Mouse (Mus musculus) layer of hippocampus, adult 11-12 months (tissue): ENCODE results near the gene Ppp1r12c.
A peak's percentile ranks its signal among the peaks of the same experiment; 100 is the strongest.

Experiments
- DNase-seq: peaks from one replicate; pipeline ENCODE4 v3.0.0; 2022; ENCODE audit warnings: low spot score

Gene Ppp1r12c

DNA sequence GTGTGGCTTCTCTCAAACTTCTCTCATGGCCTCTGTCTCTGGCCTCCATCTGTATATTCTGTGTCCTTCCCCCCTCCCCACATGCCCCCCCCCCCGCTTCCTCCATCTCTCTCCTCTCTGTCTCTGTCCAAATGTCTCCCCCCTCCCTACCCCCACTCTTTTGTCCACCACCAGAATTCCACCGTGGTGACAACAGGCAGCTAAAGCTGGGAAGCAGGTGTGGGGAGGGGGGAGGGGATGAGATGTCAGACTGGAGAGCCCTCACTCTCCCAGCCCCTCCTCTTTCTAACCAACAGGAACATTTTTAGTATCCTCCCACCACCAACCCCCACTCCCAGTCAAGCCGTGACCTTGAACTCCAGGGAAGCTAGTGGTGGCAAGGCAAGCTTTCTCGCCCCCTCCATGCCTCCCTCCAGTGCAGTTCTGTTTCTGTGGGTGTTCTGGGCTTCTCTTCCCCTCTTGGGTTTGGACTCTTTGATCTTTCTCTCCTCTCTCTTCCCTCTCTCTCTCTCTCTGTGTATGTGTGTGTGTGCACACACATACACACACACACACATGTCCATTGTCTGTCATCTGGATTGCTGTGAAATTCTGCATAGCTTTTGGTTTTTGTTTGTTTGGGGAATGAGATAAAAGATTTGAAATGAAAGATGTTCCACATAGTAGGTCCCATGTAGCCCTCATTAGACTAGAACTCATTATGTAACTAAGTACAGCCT, 15.0 kb upstream of the Ppp1r12c start, which contains the start of gene Tnnt1:
Tnnt1 (minus strand) TSS at position 51 of the 719 bp plus-strand sequence.
- no peak for DNase-seq

DNA sequence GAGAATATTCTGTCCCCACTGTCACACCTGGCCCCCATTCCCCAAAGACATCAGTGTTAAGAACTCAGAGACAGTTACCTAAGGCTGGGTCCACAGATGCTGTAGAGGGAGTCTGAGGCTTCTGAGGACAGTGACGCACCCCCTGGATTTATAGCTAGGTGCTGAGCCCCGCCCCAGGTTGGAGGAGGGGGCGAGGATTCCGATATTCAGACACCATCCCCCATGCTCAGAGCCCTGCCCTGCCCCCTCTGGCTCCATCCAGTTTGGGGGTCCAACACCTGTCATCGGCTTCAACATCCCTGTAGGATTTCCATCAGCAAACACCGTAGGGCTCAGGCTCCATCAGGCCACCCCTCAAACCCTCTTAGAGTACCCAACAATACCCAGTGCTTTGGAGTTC, 14.4 kb upstream of the Ppp1r12c start:
- no peak for DNase-seq

DNA sequence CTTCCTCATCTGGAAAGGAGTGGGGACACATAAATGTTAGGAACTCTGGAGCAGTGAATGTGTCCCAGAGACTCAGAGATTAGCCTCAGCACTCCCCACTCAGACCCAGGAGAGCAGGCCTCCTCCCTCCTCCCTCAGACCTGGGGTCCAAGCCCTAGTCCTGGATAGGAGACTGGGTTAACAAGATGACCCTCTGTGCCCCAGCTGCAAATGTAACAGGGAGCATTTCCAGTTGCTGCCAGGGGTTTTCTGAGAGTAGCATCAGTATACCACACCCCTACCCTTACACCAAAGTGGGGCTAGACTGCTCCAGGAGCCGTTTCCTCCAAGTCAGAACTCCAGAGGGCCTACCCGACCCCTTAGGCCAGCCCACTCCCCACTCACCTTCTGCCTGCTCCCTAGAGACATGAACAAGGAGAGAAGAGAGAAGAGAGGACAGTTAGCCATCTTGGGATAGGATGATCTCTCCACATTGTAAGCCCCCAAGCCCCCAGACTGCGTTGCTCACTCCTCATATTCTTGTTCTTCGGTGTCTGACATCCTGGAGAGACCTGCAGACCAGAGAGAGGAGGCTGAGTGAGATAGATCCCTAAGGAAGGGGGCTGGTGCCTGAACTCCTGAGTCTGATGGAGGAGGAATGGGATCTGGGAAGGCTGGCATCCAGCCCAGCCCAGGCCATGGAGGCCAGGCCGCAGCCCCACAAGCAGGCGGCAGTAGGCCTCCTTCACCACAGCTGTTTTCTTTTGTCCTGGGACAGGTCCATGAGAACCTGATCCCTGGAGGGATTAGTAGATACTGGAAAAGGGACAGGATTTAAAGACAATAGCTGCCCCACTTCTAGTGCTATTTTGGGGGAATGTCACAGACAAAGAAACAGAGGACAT, 12.6 kb upstream of the Ppp1r12c start:
- DNase-seq = no peak

DNA sequence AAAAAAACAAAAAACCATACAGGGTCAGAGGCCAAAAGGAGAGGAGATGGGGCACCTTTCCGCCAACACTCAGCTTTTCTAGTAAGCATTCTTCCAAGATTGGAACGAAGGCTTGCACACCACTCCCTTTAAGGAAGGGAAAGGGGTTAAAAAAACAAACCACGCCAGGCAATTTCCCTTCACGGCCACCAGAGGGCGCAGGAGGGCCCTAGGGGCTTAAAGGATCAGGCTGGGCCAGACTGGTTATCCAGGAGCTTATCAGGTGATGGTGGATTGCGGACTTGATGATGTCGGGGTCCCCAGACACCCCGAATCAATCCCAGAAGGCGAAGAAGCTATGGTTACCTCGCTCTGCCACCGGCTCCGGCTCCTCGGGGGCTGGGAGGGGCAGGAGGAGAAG, 11.8 kb upstream of the Ppp1r12c start:
- DNase-seq = no peak

DNA sequence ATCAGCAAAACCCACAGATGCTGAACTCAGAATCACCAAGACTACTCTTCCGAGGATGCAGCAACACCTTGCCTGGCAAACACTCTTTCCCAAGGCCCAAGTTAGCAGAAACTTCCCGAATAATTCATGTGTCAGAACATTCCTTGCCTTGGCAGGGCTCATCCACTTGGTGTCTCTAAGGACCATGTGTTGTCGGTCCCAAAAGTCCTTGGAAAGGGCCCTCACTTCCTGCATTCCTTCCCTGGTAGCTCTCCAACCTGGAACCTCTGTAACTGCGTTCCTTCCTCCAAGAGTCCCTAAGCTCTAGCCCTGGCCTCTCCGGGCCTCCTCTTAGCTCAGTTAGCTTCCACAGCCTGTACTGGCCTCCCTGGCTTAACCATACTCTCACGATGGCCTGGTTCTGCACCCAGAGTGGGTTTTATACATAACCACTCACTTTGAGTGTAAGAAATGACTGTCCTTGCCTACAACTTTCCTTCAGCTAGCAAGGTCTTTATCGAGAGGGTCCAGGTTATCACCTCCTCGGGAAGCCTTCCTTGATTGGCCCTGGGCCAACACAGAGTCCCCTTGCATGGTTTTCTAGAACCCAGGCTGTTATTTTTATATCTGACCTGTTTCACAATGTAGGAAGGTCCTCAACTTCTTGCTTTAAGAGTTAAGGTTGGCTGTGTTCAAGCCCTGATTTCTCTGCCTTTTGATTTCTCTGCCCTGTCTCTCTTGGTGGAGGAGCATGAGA, 10.2 kb upstream of the Ppp1r12c start:
- DNase-seq = no peak

DNA sequence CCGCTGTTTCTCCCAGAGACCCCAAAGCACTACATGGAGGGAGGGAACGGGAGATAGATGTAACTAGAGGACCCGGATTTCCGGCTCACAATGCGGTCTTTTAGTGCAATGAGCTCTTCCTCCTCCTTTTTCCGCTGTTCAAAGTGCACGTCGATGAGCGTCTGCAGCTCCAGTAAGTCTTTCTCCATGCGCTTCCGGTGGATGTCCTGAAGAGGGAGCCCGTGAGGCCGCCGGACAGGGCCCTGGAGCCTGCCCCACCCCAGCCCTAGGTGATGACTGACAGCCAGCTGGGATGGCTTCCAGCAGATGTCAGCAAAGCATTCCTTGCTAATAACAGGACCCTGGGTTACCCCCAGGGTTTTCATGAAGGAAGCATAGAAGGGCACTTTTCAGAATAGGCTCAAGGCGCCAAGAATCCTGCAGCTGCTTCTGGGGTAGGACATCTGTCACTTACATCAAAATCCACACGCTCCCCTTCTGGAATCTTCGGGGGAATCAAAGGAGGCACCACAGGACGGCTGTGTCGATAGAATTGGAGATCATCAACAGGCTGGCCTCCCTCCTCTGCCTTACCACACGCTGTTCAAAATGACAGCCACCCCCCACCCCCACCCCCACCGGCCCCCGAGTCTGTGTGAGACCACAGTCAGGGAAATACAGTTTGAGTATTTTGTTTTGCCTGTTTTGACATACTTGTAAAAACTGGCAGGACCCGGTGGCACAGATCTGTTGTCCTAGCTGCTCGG, 8.6 kb upstream of the Ppp1r12c start:
- peak; percentile 45 for DNase-seq

DNA sequence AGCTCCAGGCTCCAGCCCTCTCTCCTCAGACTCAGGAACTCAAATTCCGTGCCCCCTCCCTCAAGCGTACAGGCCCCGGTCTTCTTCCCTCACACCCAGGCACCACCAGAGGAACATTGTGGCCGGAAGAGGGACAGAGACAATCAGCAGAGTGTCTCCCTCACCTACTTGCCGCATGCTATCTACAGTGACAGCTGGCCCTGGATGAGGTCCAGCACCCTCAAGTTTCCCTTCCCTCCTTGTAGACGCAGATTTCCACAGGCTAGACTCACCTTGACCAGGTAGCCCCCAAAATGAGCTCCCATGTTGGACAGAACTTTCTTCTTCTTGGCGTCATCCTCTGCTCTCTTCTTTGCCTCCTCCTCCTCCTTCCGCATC, 7.2 kb upstream of the Ppp1r12c start:
- DNase-seq = no peak

DNA sequence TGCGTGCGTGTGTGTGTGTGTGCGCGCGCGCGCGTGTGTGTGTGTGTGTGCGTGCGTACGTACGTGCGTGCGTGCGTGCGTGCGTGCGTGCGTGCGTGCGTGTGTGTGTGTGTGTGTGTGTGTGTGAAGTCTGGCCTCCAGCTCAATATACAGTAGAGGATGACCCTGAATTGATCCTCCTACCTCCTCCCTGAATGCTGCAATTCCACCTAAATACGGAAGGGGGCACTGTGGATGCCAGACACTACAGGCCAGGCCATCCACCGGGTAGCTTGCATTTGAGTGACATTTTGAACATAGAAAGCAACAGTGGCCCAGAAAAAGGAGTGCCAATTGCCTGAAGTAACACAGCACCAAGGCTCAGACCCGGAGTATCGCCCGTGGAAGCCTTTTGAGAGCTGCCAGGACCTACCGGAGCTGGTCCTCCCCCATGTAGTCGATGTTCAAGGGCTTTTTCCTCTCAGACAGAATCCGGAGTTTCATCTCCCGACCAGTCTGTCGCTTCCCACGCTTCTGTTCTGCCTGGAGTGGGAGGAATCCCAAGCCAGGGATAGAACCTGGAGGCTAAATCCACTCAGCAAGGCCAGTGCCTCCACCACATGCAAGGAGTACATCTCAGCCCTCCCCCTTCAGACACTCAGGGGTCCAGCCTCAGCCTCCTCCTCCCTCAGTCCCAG, 6.7 kb upstream of the Ppp1r12c start:
- no peak for DNase-seq

DNA sequence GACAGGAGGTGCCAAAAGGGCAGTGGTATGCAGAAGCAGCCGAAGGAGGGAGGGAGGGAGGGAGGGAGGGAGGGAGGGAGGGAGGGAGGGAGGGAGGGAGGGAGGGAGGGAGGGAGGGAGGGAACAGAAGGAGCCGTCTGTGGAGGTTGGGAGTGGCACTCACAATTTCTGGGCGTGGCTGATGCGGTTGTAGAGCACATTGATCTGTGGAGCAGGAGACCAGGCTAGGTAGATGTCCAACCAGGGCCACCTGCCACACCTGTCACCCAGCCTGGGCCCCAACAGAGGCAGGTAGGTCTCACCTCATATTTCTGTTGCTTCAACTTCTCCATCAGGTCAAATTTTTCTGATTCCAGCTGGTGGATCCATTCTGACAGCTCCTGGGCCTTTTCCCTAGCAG, 5.7 kb upstream of the Ppp1r12c start:
- no peak for DNase-seq

DNA sequence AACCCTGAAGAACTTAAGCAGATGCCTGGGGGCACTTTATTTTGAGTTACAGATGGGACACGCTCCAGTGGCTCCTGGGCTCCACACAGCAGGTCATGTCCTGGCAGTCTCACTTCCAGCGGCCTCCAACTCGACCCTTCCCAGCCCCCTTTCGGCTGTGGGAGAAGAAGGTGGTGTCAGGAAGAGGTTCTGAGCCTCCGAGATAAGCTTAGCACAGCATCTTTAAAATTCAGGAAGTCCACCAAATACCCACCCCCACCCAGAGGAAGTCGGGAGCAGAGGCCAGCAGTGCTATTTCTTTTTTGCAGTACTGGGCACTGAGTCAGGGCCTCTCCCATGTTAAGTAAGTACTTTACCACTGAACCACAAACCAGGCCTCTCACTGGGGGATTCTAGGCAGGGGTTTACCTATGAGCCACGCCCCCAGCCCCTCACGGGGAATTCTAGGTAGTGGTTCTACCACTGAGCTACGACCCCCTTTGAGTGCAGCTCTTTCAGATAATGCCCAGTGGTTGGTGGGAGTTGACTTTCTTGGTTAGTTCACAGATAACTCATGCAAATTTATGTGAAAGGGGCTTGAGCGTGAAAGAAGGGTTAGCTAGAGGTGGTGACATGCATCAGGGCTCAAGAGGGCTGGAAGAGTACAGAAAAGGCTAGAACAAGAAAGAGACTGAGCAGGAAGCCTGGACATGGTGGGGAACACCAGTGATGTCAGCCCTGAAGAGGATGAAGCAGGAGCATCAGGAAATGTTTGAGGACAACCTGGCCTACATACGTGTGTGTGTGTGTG, 3.4 kb upstream of the Ppp1r12c start:
- no peak for DNase-seq

DNA sequence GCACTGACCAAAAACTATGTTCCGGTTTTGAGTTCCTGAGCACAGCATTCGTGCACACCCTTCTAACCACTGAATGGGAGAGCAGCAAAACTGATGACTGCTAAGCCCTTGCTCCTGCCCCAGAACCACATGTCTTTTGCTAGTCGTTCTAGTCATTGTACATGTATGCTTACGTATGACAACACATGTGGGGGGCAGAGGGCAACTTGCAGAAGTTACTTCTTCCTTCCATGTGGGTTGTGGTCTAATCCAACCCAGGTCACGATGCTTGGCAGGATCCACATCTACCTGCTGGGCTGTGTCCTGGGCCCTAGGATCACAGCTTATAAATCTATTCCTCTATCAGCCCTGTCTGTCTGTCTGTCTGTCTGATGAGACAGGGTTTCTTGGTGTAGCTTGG, 2.4 kb upstream of the Ppp1r12c start:
- DNase-seq = no peak

DNA sequence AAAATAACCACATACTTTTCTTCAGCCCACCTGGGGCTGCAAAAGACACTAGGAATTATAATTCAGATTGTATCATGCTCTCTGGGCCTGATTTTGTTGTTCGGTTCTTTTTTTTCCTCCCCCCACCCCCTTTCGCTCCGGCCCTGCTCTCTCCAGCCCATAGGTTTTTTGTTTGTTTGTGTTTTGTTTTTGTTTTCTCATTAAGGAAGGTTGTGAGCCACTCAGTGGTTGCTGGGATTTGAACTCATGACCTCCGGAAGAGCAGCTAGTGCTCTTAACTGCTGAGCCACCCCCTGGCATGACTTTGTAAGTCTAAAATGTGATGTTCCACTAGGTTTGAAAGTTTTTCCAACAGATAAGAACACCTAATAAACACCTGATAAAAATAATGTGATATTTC, 1.6 kb upstream of the Ppp1r12c start:
- DNase-seq = no peak

DNA sequence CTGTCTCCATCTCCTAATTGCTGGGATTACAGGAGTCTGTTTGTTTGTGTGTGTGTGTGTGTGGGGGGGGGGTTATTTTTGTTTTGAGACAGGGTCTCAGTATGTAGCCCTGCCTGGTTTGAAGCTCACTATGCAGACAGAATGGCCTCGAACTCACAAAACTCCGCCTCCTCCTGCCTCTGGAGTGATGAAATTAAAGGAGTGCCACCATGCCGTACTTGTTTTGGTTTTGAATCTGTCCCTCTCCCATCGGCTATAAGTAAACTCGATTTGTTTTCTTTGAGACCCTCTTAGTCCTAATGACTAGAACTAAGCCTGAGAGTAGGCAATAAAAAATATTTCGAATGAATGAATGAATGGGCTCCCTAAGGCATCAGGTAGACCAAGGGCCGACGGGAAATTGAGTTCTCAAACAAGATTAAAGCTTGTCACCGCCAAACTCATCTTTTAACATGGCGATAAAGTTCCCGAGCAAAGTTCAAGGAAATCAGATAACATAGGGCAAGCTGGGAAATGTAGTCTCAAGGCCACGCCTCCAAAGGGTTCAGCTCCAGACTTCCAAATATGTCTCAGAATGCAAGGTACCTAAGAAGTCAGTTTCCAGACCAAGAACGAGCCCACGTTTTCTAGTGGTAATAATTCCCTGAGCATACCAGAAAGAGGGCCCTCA, 1.1 kb upstream of the Ppp1r12c start:
- peak; percentile 79 for DNase-seq

DNA sequence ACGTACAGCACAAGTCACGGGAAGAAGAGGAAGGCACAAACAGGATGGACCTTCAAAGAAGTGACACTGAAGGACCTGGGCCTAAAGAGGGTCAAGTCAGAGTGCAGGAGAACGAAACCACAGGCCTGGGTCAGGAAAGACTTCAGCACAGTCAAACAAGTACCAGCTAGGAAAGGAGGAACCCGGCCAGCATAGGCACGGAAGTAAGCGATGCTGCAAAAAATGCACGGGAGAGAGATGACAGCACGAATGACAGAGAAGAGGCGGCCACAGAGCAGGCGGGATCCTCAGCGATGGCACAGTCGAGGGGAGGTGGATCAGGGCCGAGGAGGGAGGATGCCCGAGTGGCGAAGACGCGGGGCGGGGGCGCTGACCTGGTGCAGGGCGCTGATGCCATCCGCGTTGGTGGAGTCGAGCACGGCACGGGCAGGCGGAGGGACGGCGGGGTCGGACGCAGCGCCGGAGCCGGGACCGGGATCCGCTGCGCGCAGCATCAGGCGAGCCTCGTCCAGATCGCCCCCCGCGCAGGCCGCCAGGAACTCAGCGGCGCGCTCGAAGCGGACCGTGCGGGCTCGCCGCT, 498 bp downstream of the Ppp1r12c start:
- DNase-seq = peak; percentile 54

DNA sequence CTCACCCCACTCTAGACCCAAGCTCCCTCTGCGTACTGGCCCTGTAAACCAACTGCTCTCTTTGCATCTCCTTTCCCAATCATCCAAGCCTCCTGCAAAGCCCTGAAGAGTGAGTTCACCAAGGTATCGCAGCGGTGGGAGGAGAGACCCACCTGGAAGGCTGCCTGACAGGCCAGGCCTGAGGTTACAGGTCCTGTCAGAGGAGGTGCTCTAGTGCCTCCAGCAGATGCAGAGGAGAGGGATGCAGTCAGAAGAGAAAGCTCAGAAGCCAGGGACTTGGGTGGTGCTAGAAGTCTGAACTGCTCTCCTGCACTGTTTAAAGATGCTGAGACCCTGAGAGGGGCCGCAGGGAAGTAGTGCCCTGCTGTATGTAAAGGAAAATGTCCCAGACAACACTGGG, 2.4 kb downstream of the Ppp1r12c start:
- DNase-seq = no peak

DNA sequence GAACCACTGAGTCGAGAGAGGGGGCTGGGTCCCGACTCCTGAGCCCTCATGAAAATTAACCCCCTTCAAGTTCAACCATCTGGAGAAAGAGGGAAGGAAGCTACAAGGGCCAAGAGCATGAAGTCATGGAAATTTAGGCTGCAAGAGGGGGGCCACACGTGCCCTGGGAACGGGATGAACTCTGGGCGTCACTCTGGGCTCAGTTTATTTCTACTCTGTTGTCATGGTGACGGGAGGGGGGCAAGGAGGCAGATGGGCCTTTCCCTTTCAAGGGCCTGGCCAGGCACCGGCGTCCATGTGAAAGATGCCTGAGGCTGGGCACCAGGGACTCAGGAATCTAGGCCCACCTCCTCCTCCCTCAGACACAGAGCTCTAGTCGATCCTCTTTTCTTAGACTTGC, 3.2 kb downstream of the Ppp1r12c start:
- no peak for DNase-seq

DNA sequence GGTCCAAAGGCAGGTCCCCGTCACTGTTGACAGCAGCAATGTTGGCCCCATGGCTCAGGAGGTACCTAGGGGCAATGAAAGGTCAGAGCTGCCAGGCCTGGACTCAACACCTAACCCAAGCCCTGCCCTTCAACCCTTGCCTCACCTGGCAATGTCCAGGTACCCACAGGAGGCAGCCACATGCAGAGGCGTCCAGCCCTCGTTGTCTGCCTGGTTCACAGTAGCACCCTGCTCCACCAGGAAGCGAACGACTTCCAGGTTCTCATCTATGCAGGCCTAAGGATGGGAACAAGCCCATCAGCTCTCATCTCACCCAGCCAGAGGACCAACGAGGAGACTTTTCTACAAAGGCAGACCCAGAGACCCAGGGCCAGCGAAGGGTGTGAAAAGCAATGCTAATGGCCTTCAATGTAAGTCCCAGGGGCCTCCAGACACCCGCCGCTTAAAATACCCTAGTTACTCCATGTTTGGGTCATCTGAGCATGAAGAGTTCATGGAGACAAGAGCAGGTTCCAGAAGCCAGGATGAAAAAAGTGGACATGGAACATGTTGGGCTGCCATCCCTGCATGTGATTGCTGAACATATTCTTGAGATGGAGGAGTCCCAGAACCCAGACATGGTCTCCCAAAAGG, 4.1 kb downstream of the Ppp1r12c start:
- no peak for DNase-seq

DNA sequence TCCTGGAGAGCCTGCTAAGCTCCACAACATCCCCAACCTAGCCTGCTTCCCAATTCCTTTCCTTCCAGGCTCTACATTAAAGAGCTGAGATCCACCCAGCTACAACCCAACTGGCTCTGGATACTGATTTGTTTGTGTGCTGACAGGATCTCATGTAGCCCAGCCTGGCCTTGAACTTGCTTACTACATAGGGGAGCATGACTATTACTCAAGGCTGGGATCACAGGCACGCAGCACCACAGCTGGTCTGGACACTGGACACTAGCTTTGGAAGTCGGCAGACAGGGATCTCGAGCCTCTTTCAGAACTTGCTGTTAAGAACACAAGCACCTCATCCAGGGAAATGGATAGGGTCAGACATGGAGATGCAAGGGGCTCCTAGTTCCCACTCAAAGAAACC, 5.0 kb downstream of the Ppp1r12c start:
- no peak for DNase-seq

DNA sequence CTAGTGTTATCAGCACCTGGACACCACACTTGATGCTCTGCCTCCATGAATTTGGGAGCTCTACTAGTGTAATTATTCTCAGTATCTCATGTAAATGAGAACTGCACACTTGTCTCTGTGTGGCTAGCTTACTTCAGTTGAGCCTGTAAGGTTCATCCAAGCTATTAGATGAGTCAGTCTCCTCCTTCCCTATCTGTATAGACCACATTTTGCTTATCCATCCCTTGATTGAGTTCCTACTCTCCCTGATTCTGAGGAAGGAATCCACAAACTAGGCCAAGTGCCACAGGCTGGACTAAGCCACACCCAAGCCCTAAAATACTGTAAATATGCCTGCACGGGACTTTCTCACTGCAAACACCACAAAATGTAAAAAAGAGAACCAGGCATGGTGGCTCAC, 7.5 kb downstream of the Ppp1r12c start:
- DNase-seq = no peak
